Mouse (Mus musculus) embryonic fibroblast, embryonic 13.5 days (primary cell): ENCODE results near the gene Cdh12.

Experiments used
- CTCF ChIP-seq: IDR thresholded peaks from 2 replicates; pipeline ENCODE4 v1.5.1; 2011; ENCODE audit warnings: mild to moderate bottlenecking, control low read depth, low read length, moderate library complexity, borderline replicate concordance; ENCODE audit not compliant: insufficient read depth
- POLR2A ChIP-seq: IDR thresholded peaks from 2 replicates; pipeline ENCODE4 v1.6.1; 2011; ENCODE audit warnings: low read depth, mild to moderate bottlenecking, control low read depth, low read length, moderate library complexity

GRCm38 (mm10) chr15:21566314-21567051, 1117.4 kb downstream of the Cdh12 start:
- no peak for TF ChIP-seq POLR2A
- no peak for TF ChIP-seq CTCF
